Mouse (Mus musculus): ENCODE results near the gene Rab6a.

Rab6a gene

DNA sequence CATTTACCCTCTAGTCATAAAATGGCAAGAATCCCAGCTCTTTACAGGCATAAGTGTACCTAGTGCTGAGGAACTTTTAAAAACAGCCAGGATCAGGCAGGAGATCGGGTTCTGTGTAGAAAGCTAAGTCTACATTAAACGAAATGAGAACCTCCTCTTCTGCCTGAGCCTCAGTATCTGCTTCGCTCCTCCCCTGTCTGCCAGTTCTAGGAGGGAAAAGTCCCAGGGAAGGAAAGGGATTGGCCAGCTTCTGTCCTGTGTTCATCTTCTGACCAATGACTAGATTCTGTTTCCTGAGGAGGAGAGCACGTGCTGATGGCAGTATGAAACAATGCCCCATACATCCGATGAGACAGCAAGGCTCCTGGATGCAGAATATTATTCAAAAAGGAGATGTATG, 73.9 kb downstream of the Rab6a start:
- no peak for DNase-seq (ENCODE audit: extremely low spot score, low read depth, low spot score)

DNA sequence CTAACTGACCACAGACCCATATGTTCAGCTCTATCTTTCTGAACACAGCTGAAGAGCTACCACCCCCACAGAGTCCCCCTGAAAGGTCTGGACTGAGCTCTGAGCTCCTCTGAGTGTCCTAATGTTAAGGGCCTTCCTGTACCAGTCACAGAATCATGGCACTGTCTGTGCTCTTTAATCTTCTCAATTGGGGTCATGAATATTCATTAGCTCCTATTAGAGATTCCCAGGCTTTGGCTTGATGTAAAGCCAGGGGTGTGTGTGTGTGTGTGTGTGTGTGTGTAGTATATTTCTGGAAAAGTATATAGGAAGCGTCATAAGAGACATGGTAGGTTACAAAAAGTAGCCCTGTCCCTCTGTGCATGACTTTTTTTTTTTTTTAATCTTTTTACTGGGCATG, 76.0 kb downstream of the Rab6a start:
- no peak for DNase-seq (ENCODE audit: extremely low spot score, low read depth, low spot score)

DNA sequence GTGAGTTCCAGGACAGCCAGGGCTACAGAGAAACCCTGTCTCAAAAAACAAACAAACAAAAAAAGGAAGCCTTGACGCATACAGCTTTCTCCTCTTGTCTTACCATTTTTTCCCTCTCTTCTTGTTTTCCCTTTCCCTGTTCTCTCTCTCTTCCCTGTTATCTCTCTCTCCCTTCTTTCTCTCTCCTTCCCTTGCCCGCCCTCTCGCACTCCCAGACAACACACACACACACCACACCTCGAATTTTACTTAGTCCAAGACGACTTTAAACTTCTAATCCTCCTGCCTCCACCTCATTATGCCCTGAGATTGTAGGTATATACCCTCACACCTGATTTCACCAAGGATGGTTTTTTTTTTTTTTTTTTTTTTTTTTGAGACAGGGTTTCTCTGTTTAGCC, 76.9 kb downstream of the Rab6a start:
- DNase-seq (ENCODE audit: extremely low spot score, low read depth, low spot score): no peak

DNA sequence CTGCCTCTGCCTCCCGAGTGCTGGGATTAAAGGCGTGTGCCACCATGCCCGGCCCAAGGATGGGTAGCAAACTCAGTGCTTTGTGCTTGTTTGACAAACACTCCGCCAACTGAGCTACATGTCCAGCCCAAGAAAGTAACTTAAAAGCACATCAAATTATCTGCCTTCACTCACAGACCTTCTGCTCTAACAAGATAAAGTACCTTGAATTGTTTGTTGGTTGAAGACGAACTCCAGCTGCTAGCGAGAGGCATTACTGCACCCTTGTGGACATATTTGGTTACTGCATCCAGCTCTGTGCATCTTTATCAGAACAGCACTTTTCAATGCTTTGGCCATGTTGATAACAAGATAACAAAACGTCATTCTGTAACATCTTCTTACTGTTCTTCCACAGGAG, 77.3 kb downstream of the Rab6a start:
- DNase-seq (ENCODE audit: extremely low spot score, low read depth, low spot score): peak; percentile 57

DNA sequence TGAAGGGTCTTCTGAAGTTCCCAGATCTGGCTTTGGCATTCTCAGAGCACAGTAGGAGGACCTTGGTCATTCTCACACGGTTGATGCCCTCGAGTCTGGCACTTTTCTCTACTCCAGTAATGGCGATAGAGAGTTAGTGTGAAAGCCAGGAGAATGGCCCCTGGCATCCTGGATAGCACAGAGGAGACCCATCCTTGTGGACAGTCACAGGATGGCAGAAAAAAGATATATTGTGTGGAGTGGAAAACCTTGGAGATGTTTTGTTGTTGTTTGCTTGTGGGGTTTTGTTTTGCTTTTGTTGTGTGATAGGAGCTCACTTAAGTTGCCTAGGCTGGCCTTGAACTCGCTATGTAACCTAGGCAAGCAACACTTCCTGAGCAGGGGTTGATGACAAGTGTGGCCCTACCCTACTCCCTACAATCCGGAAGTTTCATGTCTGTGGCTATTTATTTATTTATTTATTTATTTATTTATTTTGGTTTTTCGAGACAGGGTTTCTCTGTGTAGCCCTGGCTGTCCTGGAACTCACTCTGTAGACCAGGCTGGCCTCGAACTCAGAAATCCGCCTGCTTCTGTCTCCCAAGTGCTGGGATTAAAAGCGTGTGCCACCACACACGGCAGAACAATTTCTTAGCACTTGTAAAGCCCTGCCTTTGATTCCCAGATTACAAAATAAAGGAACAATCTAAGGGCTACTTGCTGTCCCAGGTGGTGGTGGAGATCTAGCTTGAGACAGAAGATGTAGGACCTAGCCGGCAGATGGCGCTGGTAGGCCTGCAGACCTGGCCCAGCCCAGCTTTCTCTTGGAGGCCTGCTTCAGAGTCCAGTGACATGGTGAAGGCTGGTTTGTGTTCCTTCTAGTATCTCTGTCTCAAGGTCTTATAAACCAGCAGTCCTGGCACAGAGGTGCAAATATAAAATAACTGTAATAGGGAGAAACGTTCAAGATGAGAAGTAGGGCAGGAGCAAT, 78.1 kb downstream of the Rab6a start:
- peak; percentile 42 for DNase-seq (ENCODE audit: extremely low spot score, low read depth, low spot score)

DNA sequence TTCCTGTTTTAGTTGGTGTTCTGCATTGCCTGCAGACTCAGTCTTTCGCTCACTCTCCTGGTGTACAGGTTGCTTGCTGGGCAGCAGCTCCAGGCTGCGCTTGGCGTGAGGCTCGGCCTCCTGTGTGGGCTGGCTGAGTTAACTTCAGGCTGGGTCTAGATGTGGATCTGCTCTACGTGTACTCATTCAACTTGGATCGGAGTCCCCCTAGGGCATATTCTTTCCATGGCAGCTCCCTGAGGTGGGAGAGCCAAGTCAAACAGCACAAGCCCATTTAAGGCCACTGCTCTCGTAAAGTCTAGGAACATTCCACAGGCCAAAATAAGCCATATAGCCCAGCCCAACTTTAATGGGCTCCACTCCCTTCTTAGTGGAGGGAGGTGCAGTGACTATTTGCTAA, 81.3 kb downstream of the Rab6a start:
- DNase-seq (ENCODE audit: extremely low spot score, low read depth, low spot score): no peak
